Mouse (Mus musculus): ENCODE data around the gene Nos1.
A peak's percentile ranks its signal among the peaks of the same experiment; 100 is the strongest.

Gene Nos1

GRCm38 (mm10) chr5:117898055-117898806, 117.4 kb downstream of the Nos1 start:
- DNase-seq (ENCODE audit: inconsistent ontology term): no peak

- no peak for DNase-seq (ENCODE audit: inconsistent ontology term)
These were observed 118.5 kb downstream of the Nos1 start for GRCm38 (mm10) chr5:117899361-117899760.

GRCm38 (mm10) chr5:117900921-117901705, 120.3 kb downstream of the Nos1 start:
- no peak for DNase-seq (ENCODE audit: inconsistent ontology term)

- DNase-seq (ENCODE audit: inconsistent ontology term): no peak
These were observed 122.7 kb downstream of the Nos1 start for GRCm38 (mm10) chr5:117903534-117903933.

- no peak for DNase-seq (ENCODE audit: inconsistent ontology term)
These were observed 124.9 kb downstream of the Nos1 start for GRCm38 (mm10) chr5:117905728-117906127.

GRCm38 (mm10) chr5:117909524-117909923, 128.7 kb downstream of the Nos1 start:
- no peak for DNase-seq (ENCODE audit: inconsistent ontology term)

- DNase-seq (ENCODE audit: inconsistent ontology term): no peak
These were observed 135.5 kb downstream of the Nos1 start for GRCm38 (mm10) chr5:117916349-117916748.

GRCm38 (mm10) chr5:117916906-117917305, 136.1 kb downstream of the Nos1 start:
- no peak for DNase-seq (ENCODE audit: inconsistent ontology term)

- no peak for DNase-seq (ENCODE audit: inconsistent ontology term)
These were observed 141.1 kb downstream of the Nos1 start for GRCm38 (mm10) chr5:117921786-117922528.

- DNase-seq (ENCODE audit: inconsistent ontology term): no peak
These were observed 142.9 kb downstream of the Nos1 start for GRCm38 (mm10) chr5:117923688-117924087.

- no peak for DNase-seq (ENCODE audit: inconsistent ontology term)
These were observed 147.7 kb downstream of the Nos1 start for GRCm38 (mm10) chr5:117928553-117928952.

GRCm38 (mm10) chr5:117932222-117932621, 151.4 kb downstream of the Nos1 start:
- DNase-seq (ENCODE audit: inconsistent ontology term): no peak

GRCm38 (mm10) chr5:117932862-117933261, 152.0 kb downstream of the Nos1 start:
- peak; percentile 58 for DNase-seq (ENCODE audit: inconsistent ontology term)

GRCm38 (mm10) chr5:117936346-117936745, 155.5 kb downstream of the Nos1 start:
- DNase-seq (ENCODE audit: inconsistent ontology term): no peak

- DNase-seq (ENCODE audit: inconsistent ontology term): no peak
These were observed 156.4 kb downstream of the Nos1 start for GRCm38 (mm10) chr5:117937186-117937585.

- peak; percentile 62 for DNase-seq (ENCODE audit: inconsistent ontology term)
These were observed 157.3 kb downstream of the Nos1 start for GRCm38 (mm10) chr5:117938182-117938581.

GRCm38 (mm10) chr5:117939402-117939801, 158.6 kb downstream of the Nos1 start:
- DNase-seq (ENCODE audit: inconsistent ontology term): no peak

- no peak for DNase-seq (ENCODE audit: inconsistent ontology term)
These were observed 160.7 kb downstream of the Nos1 start for GRCm38 (mm10) chr5:117941552-117941951.

- DNase-seq (ENCODE audit: inconsistent ontology term): no peak
These were observed 165.8 kb downstream of the Nos1 start for GRCm38 (mm10) chr5:117946605-117947004.

GRCm38 (mm10) chr5:117949393-117949792, 168.6 kb downstream of the Nos1 start:
- DNase-seq (ENCODE audit: inconsistent ontology term): no peak

- no peak for DNase-seq (ENCODE audit: inconsistent ontology term)
These were observed 173.1 kb downstream of the Nos1 start for GRCm38 (mm10) chr5:117953893-117954292.

GRCm38 (mm10) chr5:117954429-117954828, 173.6 kb downstream of the Nos1 start:
- no peak for DNase-seq (ENCODE audit: inconsistent ontology term)

All from Muller cell, postnatal 12 days (primary cell).